Mouse (Mus musculus) embryonic facial prominence, embryonic 13.5 days (tissue): ENCODE data around the gene Ntpcr. TPM values are rescaled to one million over a fixed set of nuclear protein-coding genes. Genes with fewer than 3 reads are reported as not detected.

Experiments used
- ATAC-seq: fragments of 200-750 bp; cut with Nextera tagmentation; 2 replicates; pipeline ENCODE4 v1.8.0; 2017; ENCODE audit warnings: low read depth; ENCODE audit not compliant: insufficient number of reproducible peaks, insufficient read depth, low FRiP score, low TSS enrichment
- H3K27ac ChIP-seq: fragments of 300-500 bp; sonication (generic); 2 replicates; pipeline ENCODE4 v1.5.1; 2015; ENCODE audit warnings: moderate library complexity, mild to moderate bottlenecking, inconsistent platforms
- H3K27me3 ChIP-seq: fragments of 300-500 bp; sonication (generic); 2 replicates; pipeline ENCODE4 v1.6.1; 2015; ENCODE audit warnings: mild to moderate bottlenecking, inconsistent platforms
- H3K36me3 ChIP-seq: fragments of 300-500 bp; sonication (generic); 2 replicates; pipeline ENCODE4 v1.6.1; 2015; ENCODE audit warnings: mild to moderate bottlenecking, inconsistent platforms
- H3K4me1 ChIP-seq: fragments of 300-500 bp; sonication (generic); 2 replicates; pipeline ENCODE4 v1.6.1; 2015; ENCODE audit warnings: inconsistent platforms
- H3K4me2 ChIP-seq: fragments of 300-500 bp; sonication (generic); 2 replicates; pipeline ENCODE4 v1.6.1; 2015; ENCODE audit warnings: moderate library complexity, mild to moderate bottlenecking, inconsistent platforms
- H3K4me3 ChIP-seq: fragments of 300-500 bp; sonication (generic); 2 replicates; pipeline ENCODE4 v1.5.1; 2015; ENCODE audit warnings: mild to moderate bottlenecking, inconsistent platforms
- H3K9ac ChIP-seq: fragments of 300-500 bp; sonication (generic); 2 replicates; pipeline ENCODE4 v1.6.1; 2015; ENCODE audit warnings: mild to moderate bottlenecking, inconsistent platforms
- H3K9me3 ChIP-seq: fragments of 300-500 bp; sonication (generic); 2 replicates; pipeline ENCODE4 v1.6.1; 2016; ENCODE audit warnings: inconsistent platforms
- WGBS: fragments of 180-500 bp; shearing (Covaris S2); methylation state at CpG from one replicate; pipeline ENCODE4 v1.1.7; 2015; ENCODE audit warnings: mixed read lengths; 5-methylcytosine and 5-hydroxymethylcytosine counted together
- polyA plus RNA-seq: library from polyadenylated mRNA; unstranded; fragments of >200 nt; fragmentation: Nextera tagmentation; extraction: Ambion mirVana; gene quantifications from 2 replicates; pipeline ENCODE4 v1.2.1, GENCODE M21; 2015

The Ntpcr gene
- polyA plus RNA-seq, 1 experiment from 2014 or later: 33.6 TPM

DNA sequence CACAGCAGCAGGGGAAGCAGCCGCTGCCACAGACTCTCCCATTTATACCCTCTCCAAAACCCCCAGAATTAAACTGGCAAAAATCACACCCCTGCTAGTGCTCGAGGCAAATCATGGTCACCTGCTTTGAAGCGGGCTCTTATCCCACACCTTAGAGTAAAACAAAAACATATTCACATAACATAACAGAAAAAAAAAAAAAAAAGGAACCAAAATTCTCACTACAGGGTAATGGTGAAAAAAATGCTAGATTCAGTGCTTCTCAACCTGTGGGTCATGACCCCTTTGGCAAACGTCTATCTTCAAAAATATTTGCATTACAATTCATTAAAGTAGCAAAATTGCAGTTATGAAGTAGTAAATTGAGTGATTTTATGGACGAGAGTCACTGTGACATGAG is 2.8 kb upstream of the Ntpcr start:
- ATAC-seq: no peak

DNA sequence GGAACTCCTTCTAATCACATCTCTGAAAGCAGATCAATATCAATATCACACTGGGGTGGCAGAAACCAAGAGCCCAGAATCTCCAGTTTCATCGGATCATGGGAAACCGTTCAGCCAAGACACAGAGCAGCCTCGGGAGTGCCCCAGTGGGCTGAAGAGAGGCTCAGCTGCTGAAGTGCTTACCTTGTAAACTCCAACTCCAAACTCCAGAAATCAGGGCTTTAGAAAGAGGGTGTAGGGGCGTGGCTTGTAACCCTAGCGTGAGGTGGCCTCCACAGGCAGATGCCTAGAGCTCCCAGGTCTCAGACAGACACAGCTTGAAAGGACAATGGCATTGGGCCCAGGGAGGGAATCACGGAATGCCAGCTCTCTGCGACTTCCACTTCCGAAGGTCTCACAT is 2.0 kb upstream of the Ntpcr start:
- Histone ChIP-seq H3K9ac (no peak overlapping the region), H3K36me3 (no peaks in the 10 kb centered on the region), H3K9me3 (no peaks in the 10 kb centered on the region), H3K27me3 (no peaks in the 10 kb centered on the region), H3K4me1 (peaks cover 27% of the 10 kb centered on the region), H3K27ac (no peak overlapping the region), H3K4me3 (no peak overlapping the region), H3K4me2 (no peak overlapping the region)
- WGBS: 48% methylated on average over 8 of the region's 8 CpGs
- no peak for ATAC-seq

More for the DNA sequence above, 2.8 kb upstream of the Ntpcr start:
- Histone ChIP-seq H3K9me3 (no peaks in the 10 kb centered on the region), H3K4me1 (peaks cover 27% of the 10 kb centered on the region), H3K4me3 (no peak overlapping the region), H3K36me3 (no peaks in the 10 kb centered on the region), H3K4me2 (no peak overlapping the region), H3K27ac (no peak overlapping the region), H3K9ac (no peak overlapping the region), H3K27me3 (no peaks in the 10 kb centered on the region)
- 76% methylated on average over 5 of the region's 5 CpGs for WGBS

DNA sequence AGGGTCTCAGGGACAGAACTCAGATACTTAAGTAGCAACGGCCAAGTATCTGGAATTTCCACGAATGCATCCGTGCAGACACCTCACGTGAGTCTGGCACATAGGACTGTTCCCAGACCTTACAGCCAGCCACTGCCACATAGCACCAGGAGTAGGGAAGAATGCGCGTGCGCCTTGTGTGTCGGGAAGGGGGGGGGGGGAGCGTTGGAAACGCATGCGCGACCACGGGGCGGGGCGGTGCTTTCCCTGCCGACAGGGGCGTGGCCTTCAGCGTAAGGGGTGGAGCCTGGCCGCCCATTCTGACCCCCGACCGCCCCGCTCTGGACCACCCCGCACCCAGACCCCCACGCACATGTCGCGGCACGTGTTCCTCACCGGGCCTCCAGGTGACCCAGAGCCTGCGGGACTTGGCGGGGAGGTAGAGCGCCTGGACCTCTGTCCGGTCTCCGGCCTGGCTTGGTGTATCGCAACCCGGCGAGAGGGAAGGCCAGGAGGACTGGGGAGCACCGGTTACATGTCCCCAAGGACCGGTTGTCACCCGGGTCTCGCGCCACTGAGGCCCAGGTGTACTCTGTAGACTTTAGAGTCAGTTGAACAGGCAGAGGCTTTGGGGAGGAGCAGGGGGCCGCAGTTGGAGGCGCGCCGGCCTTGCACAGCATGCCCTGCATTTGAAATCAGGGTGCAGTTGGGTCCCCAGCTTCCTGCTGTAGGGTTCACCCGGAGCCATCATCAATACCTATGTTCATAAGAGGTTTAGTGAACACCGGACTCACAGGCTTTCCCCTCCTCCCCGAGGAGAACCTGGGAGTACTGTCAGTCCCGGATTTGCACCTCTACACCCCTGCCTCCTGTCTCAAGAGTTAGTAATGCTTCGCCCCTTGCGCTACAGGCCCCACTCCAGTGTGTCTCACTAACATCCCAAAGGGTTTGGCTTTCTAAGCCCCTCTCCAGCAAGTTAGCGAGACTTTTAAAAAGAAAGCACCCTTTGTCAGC is 4.5 kb downstream of the Ntpcr start:
- Histone ChIP-seq H3K27me3 (no peaks in the 10 kb centered on the region), H3K9ac (peak overlapping the region; percentile 85), H3K36me3 (0 out of 2 replicates have a peak, but pooled peaks cover 3% of the 10 kb centered on the region), H3K9me3 (no peaks in the 10 kb centered on the region), H3K4me1 (peaks cover 38% of the 10 kb centered on the region), H3K4me3 (peak overlapping the region; percentile 74), H3K27ac (0 out of 2 replicates have a peak overlapping the region, but pooled peaks have one; percentile 22), H3K4me2 (peak overlapping the region; percentile 81)
- peak; percentile 86 for ATAC-seq
- WGBS: 6% methylated on average over 51 of the region's 52 CpGs

DNA sequence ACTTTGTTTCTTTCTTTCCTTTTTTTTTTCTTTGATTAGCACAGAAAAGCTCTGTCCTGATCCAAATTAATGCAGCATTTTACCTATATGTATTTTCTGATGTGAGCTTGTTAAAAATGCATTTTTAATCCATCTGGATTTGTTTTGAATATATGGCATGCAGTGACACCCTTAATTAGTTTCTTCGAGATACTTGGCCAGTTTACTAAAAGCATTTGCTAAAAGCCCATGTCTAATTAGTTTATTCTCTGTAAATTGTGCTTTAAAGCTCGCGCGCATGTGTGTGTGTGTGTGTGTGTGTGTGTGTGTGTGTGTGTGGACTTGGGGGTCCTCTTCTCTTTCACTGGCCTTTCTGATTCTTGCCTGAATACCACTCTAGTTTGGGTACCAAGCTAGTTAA is 9.2 kb downstream of the Ntpcr start:
- H3K4me1 ChIP-seq: peaks cover 31% of the 10 kb centered on the region
- no peak for ATAC-seq
- peaks cover 13% of the 10 kb centered on the region; the same call in 1 of the 2 replicates for H3K36me3 ChIP-seq
- H3K4me3 ChIP-seq: no peak overlapping the region
- H3K9ac ChIP-seq: no peak overlapping the region
- no peaks in the 10 kb centered on the region for H3K9me3 ChIP-seq
- no peaks in the 10 kb centered on the region for H3K27me3 ChIP-seq
- H3K4me2 ChIP-seq: no peak overlapping the region
- no peak overlapping the region for H3K27ac ChIP-seq
- WGBS: 67% methylated on average over 4 of the region's 4 CpGs

DNA sequence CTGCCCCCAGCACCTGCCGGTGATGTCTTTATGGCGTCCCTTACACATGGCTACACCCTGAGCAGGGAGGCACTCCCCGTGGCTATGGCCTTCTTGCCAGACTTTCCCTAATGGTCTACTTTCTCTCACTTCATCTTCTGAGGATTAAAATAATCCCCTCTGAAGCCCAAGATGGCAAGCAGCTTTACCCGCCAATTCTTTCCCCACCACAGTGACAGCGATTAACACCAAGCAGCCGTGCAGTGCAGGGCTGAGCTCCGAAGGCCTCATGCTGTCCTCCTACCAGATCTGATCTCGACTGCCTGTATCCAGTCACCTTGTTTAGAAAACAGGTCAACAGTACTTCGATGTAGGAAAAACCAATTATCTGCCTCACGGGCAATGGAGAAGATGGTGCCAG is 10.9 kb downstream of the Ntpcr start:
- ATAC-seq: no peak
- no peaks in the 10 kb centered on the region for H3K27me3 ChIP-seq

DNA sequence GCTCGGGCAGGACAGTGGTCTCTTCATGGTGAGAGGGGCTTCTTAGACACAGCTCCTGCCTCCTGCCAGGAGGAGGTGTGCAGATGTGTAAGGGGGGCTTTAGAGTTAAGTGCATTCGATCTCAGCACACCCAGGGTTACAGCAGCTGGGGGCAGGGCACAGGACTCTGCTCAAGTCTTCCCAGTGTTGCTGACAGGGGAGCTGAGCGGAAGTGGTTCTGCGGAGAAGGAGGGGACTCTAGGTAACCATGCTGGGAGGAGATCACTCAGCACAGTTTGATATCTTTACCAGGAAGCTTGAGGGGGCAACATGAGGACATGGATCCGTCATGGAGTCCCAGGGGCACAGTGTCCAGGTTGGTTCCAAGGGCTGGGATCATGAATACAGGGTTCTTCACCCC is 11.6 kb downstream of the Ntpcr start:
- Histone ChIP-seq H3K36me3 (peaks cover 17% of the 10 kb centered on the region; the same call in 1 of the 2 replicates), H3K27me3 (no peaks in the 10 kb centered on the region), H3K4me3 (no peak overlapping the region), H3K9ac (no peak overlapping the region), H3K27ac (no peak overlapping the region), H3K4me2 (no peak overlapping the region), H3K4me1 (peaks cover 13% of the 10 kb centered on the region; the same call in 1 of the 2 replicates), H3K9me3 (no peaks in the 10 kb centered on the region)
- no peak for ATAC-seq
- WGBS: 71% methylated on average over 5 of the region's 5 CpGs

More for the DNA sequence above, 10.9 kb downstream of the Ntpcr start:
- Histone ChIP-seq H3K4me1 (peaks cover 17% of the 10 kb centered on the region; the same call in 1 of the 2 replicates), H3K27ac (no peak overlapping the region), H3K4me3 (no peak overlapping the region), H3K9ac (no peak overlapping the region), H3K9me3 (no peaks in the 10 kb centered on the region), H3K36me3 (peaks cover 14% of the 10 kb centered on the region; the same call in 1 of the 2 replicates), H3K4me2 (no peak overlapping the region)
- 82% methylated on average over 10 of the region's 10 CpGs for WGBS

DNA sequence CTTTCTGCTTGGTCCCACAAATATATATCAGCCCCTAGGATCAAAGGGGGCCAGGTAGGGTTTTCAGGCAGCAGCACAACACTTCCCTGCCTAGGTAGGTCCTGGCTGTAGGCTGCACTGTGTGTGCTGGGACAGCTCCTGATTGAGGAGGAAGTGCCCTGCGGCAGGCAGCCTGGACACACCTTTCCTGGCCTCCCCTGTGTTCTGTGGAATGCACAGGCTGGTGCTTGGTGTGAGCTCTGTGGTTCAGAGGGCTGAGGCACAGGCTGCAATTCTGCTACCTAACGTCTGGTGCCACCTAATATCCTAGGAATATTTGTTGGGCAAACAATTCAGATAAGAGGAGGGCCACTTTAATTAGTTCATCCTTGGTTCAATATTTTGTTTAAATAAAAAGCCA is 12.1 kb downstream of the Ntpcr start:
- peaks cover 15% of the 10 kb centered on the region; the same call in 1 of the 2 replicates for H3K36me3 ChIP-seq
- H3K27ac ChIP-seq: no peak overlapping the region
- H3K9me3 ChIP-seq: no peaks in the 10 kb centered on the region
- H3K27me3 ChIP-seq: no peaks in the 10 kb centered on the region
- H3K4me3 ChIP-seq: no peak overlapping the region
- no peak overlapping the region for H3K9ac ChIP-seq
- 50% methylated on average over 2 of the region's 2 CpGs for WGBS
- no peak for ATAC-seq
- H3K4me2 ChIP-seq: no peak overlapping the region
- H3K4me1 ChIP-seq: peaks cover 13% of the 10 kb centered on the region; the same call in 1 of the 2 replicates

DNA sequence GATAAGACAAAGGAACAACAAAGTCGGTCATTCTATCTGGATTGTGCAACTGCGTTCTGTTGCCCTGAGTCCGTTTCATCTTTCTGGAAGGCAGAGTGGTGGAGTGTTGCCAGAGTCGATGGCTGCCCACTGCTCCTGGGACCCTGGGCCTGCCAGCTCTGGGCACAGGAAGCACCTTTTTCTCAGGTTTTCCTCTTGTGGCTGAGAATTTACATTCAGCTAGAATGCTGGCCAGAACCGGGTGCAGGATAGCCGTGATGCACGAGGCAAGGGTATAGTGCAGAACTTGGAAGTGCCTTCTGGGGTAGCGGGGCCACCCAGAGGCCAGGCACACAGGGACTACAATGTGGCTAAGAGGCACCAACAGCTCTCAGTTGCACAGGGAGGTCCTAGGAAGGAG is 12.6 kb downstream of the Ntpcr start:
- 80% methylated on average over 8 of the region's 8 CpGs for WGBS
- H3K36me3 ChIP-seq: peaks cover 15% of the 10 kb centered on the region; the same call in 1 of the 2 replicates
- H3K9me3 ChIP-seq: no peaks in the 10 kb centered on the region
- no peak overlapping the region for H3K4me3 ChIP-seq
- no peak for ATAC-seq
- peaks cover 13% of the 10 kb centered on the region; the same call in 1 of the 2 replicates for H3K4me1 ChIP-seq
- no peaks in the 10 kb centered on the region for H3K27me3 ChIP-seq
- no peak overlapping the region for H3K27ac ChIP-seq
- H3K9ac ChIP-seq: no peak overlapping the region
- no peak overlapping the region for H3K4me2 ChIP-seq

DNA sequence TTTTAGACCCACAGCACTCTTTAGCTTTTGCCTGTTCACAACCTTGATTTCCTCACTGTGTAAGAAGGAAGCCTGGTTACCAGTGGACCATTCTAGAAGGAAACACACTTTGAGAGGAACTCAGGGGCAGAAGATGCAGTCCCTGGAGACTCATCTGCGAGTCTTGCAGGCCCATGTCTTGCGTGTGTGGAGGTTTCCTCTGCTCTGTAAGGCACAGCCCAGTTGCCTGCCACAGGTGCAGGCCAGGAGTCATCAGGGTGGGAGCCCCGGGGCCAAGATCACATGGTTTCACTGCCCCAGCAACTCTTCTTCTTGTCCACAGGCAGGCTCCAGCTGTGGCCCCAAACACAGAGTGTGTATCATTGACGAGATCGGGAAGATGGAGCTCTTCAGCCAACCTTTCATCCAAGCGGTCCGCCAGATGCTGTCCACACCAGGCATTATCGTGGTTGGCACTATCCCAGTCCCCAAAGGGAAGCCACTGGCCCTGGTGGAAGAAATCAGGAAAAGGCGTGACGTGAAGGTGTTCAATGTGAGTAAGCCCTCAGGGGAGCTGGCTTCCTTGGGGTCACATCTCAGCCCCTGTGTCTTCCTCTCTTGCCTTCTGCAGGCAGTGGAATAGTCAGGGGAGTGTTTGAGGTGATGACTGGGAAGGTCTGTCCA is 15.3 kb downstream of the Ntpcr start:
- no peak for ATAC-seq
- H3K4me3 ChIP-seq: no peak overlapping the region
- H3K27me3 ChIP-seq: no peaks in the 10 kb centered on the region
- peaks cover 14% of the 10 kb centered on the region for H3K4me1 ChIP-seq
- H3K4me2 ChIP-seq: no peak overlapping the region
- H3K9me3 ChIP-seq: no peaks in the 10 kb centered on the region
- 86% methylated on average over 10 of the region's 10 CpGs for WGBS
- peaks cover 8% of the 10 kb centered on the region; the same call in 1 of the 2 replicates for H3K36me3 ChIP-seq
- no peak overlapping the region for H3K9ac ChIP-seq
- no peak overlapping the region for H3K27ac ChIP-seq

DNA sequence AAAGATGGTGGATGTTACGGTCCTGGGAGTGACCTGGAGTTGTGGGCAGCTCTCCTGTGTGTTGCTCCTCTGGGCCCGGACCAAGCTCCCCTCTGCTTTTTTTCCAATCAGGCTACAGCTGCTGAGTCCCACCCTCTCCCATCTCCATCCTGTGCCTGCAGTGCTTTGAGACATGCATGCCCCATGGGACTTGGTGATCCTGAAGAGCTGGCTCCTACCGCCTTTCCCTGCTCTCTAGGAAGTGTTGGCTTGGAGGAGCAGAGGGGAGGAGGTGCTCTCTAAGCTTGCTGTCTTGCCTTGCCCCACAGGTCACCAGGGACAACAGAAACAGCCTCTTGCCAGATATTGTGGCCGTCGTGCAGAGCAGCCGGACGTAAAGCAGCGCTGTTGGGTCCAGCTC is 17.6 kb downstream of the Ntpcr start:
- WGBS: 80% methylated on average over 8 of the region's 8 CpGs
- no peak overlapping the region for H3K27ac ChIP-seq
- H3K36me3 ChIP-seq: 0 out of 2 replicates have a peak, but pooled peaks cover 4% of the 10 kb centered on the region
- H3K27me3 ChIP-seq: no peaks in the 10 kb centered on the region
- H3K4me2 ChIP-seq: no peak overlapping the region
- H3K4me3 ChIP-seq: no peak overlapping the region
- no peaks in the 10 kb centered on the region for H3K9me3 ChIP-seq
- ATAC-seq: no peak
- H3K4me1 ChIP-seq: peaks cover 19% of the 10 kb centered on the region
- H3K9ac ChIP-seq: no peak overlapping the region

DNA sequence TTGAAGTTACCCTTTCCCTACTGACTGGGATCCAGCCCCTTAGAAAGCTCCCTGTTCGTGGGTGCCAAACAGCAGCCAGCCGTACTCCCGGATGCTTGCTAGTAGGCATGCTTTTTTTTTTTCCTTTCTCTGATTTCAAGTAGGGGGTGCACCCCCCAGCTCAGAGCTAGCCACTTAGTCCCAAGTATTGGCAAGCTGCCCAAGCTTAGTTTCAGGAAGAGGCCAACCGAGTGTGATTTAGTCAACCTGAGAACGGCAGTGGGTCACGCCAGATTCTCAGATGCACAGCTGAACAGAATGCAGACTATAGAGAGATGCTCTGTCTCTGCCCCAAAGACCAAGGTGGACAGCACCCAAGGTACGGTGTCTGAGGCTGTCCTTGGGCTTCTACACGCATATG is 21.1 kb downstream of the Ntpcr start:
- ATAC-seq: no peak
- no peaks in the 10 kb centered on the region for H3K9me3 ChIP-seq
- 0 out of 2 replicates have a peak overlapping the region, but pooled peaks have one; percentile 16 for H3K9ac ChIP-seq
- H3K27ac ChIP-seq: no peak overlapping the region
- no peaks in the 10 kb centered on the region for H3K27me3 ChIP-seq
- H3K4me1 ChIP-seq: peaks cover 17% of the 10 kb centered on the region
- WGBS: 41% methylated on average over 8 of the region's 8 CpGs
- 0 out of 2 replicates have a peak overlapping the region, but pooled peaks have one; percentile 11 for H3K4me2 ChIP-seq
- no peak overlapping the region for H3K4me3 ChIP-seq
- 0 out of 2 replicates have a peak, but pooled peaks cover 2% of the 10 kb centered on the region for H3K36me3 ChIP-seq
